Mouse (Mus musculus) midbrain, embryonic 12.5 days (tissue): ENCODE measurements at regions not wholly inside any gene's neighbourhood (a gene's known extent, or its start where the extent isn't known, plus 50 kb on each side); places are given as distances from the start of the nearest gene placed in this dataset.
"Not testable (repeated sequence)": the region's sequence is repeated elsewhere in the genome, so short reads cannot be mapped to it uniquely, and the experiment has no call there.

ENCODE experiments used
- ATAC-seq: fragments of 200-750 bp; cut with Nextera tagmentation; 2 replicates; pipeline ENCODE4 v1.8.0; 2017; ENCODE audit warnings: low read depth, moderate TSS enrichment, moderate library complexity; ENCODE audit not compliant: low FRiP score
- H3K27ac ChIP-seq: fragments of 300-500 bp; sonication (generic); replicated peaks from 2 replicates; pipeline ENCODE4 v1.5.1; 2016; ENCODE audit warnings: mild to moderate bottlenecking
- H3K27me3 ChIP-seq: fragments of 300-500 bp; sonication (generic); 2 replicates; pipeline ENCODE4 v1.6.1; 2016; ENCODE audit warnings: mild to moderate bottlenecking
- H3K36me3 ChIP-seq: fragments of 300-500 bp; sonication (generic); 2 replicates; pipeline ENCODE4 v1.6.1; 2016
- H3K4me1 ChIP-seq: fragments of 300-500 bp; sonication (generic); 2 replicates; pipeline ENCODE4 v1.6.1; 2016
- H3K4me2 ChIP-seq: fragments of 300-500 bp; sonication (generic); replicated peaks from 2 replicates; pipeline ENCODE4 v1.6.1; 2016; ENCODE audit warnings: mild to moderate bottlenecking, moderate library complexity
- H3K4me3 ChIP-seq: fragments of 300-500 bp; sonication (generic); 2 replicates; pipeline ENCODE4 v1.5.1; 2016; ENCODE audit warnings: mild to moderate bottlenecking
- H3K9ac ChIP-seq: fragments of 300-500 bp; sonication (generic); replicated peaks from 2 replicates; pipeline ENCODE4 v1.6.1; 2016; ENCODE audit warnings: mild to moderate bottlenecking, moderate library complexity
- H3K9me3 ChIP-seq: fragments of 300-500 bp; sonication (generic); 2 replicates; pipeline ENCODE4 v1.6.1; 2016; ENCODE audit warnings: mild to moderate bottlenecking
- WGBS: fragments of 180-500 bp; shearing (Covaris S2); methylation state at CpG from one replicate; pipeline ENCODE4 v1.1.7; 2016; 5-methylcytosine and 5-hydroxymethylcytosine counted together

DNA sequence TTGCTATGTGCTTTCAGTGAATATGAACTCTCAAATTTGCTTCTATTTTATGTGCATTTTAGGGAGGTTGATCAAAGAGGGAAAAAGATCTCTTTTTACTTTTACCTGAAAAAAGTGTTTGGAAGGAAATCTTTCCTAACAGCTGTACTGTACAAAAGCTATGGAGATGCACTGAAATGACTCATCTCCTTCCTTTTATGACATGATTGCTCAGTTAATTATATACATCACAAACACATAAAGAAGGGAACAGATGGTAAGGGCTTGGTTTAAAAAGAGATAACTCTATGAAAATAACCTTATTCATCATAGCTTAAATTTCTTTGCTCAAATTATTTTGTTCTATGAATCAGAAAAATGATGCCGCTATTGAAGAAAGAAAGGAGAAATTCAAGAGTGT lies 88.7 kb upstream of the Cylc2 start:
- no peak for ATAC-seq
- Histone ChIP-seq H3K9ac (no peak overlapping the region), H3K4me3 (no peak overlapping the region), H3K4me1 (no peaks in the 10 kb centered on the region), H3K27me3 (no peaks in the 10 kb centered on the region), H3K27ac (no peak overlapping the region), H3K9me3 (no peaks in the 10 kb centered on the region), H3K4me2 (no peak overlapping the region), H3K36me3 (no peaks in the 10 kb centered on the region)
- 95% methylated on average over 1 of the region's 1 CpGs for WGBS

DNA sequence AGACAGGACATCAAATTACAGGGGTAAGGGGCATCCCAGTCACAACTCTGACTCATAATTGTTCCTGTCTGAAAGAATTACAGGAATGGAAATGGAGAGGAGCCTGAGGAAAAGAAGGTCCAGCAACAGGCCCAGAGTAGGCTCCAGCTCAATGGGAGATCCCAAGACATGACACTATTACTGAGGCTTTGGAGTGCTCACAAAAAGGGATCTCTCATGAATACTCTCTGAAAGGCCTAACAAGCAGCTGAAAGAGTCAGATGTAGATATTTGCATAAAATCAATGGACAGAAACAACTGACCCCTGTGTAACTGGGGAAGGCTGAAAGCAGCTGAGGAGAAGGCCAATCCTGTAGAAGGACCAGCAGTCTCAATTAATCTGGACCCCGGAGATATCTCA lies 84.6 kb upstream of the Cylc2 start:
- H3K9me3 ChIP-seq, H3K27me3 ChIP-seq, H3K4me1 ChIP-seq, H3K4me2 ChIP-seq, H3K36me3 ChIP-seq, H3K9ac ChIP-seq, H3K4me3 ChIP-seq, H3K27ac ChIP-seq: not testable (repeated sequence)
- ATAC-seq, result 0 out of 2 replicates have a peak, but pooled peaks have one; percentile 41
- WGBS, result 88% methylated on average over 1 of the region's 1 CpGs

DNA sequence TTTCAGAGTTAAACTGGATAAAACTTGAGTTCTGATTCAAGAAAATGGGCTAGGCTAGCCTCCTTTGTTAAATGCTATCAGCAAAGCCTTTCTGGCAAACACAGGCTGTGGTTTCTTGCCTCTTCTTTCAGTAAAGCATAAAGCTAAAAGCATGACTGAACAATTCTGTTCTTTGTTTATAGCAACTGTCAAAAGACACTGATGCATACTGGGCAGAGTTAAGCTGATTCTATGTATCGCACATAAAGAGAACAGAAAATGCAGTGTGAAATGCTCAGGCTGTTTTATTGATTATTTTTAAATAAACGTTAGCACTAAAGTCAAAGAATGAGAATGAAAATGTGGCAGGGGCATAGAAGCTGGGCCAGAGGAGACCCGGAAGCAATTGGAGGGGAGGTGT lies 63.5 kb upstream of the Cylc2 start:
- Histone ChIP-seq H3K4me2 (no peak overlapping the region), H3K27ac (no peak overlapping the region), H3K9me3 (no peaks in the 10 kb centered on the region), H3K4me1 (no peaks in the 10 kb centered on the region), H3K4me3 (no peak overlapping the region), H3K27me3 (no peaks in the 10 kb centered on the region), H3K36me3 (no peaks in the 10 kb centered on the region), H3K9ac (no peak overlapping the region)
- WGBS, result 46% methylated on average over 3 of the region's 3 CpGs
- ATAC-seq, result no peak; the same call in 1 of the 2 replicates

DNA sequence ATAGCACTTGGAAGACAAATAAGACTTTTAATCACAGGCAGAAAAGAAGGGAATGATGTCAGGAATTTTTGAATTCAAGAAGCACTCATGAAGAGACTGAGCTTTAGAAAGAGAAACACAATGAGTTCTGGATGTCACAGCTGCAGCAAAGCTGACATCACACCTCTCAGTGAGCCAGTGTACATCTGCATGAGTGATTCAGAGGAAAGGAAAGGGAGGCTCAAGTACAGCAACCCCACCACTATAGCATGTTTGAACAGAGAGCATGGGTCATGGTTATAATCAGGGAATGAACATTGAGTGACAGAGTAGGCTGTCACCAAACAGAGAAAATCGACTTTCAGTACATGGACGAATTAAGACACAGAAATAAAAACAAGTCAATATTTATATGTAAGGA lies 62.9 kb upstream of the Cylc2 start:
- Histone ChIP-seq H3K4me1 (no peaks in the 10 kb centered on the region), H3K4me3 (no peak overlapping the region), H3K4me2 (no peak overlapping the region), H3K9me3 (no peaks in the 10 kb centered on the region), H3K36me3 (no peaks in the 10 kb centered on the region), H3K27ac (no peak overlapping the region), H3K27me3 (no peaks in the 10 kb centered on the region), H3K9ac (no peak overlapping the region)
- ATAC-seq, result no peak; the same call in 1 of the 2 replicates
- WGBS, result 79% methylated on average over 2 of the region's 2 CpGs
